Mouse (Mus musculus) heart, postnatal 36 days (tissue): ENCODE results near the gene Wdr34. TPM values are rescaled to one million over a fixed set of nuclear protein-coding genes. Genes with fewer than 3 reads are reported as not detected.
A peak's percentile ranks its signal among the peaks of the same experiment; 100 is the strongest.

ENCODE experiments used
- DNase-seq, 2 experiments: peaks; one replicate each; pipeline ENCODE4 v3.0.0; 2021 to 2022
- intact Hi-C: fragments of 180-260 bp; cut with DNase I; formaldehyde crosslinking; loops from one replicate; pipeline ENCODE4 v1.15.1; 2025
- total RNA-seq, 2 experiments: library from RNA; stranded (reverse); gene quantifications; 2 replicates each; pipeline ENCODE4 v1.2.3; 2021

Gene Wdr34
- 1 to 10 TPM; 6.4 to 8.2 TPM for total RNA-seq

- peak; percentile 99 for DNase-seq
- intact Hi-C loops, result loop anchor here (2.0 kb wide), 1 partner anchor 14 kb away; no protein-coding TSS in a partner anchor
Observed at GRCm38 (mm10) chr2:30048699-30049388, at the start of gene Wdr34. Gene Wdr34 (minus strand): TSS chr2:30048881.

GRCm38 (mm10) chr2:30095882-30096527 is 47.3 kb upstream of the Wdr34 start:
- peak; percentile 57 to 69 for DNase-seq
- intact Hi-C loops, result loop anchor here (1.0 to 2.0 kb wide), 2 partner anchors 19 to 53 kb away; partner anchors contain the start of gene Pkn3

- no peak for DNase-seq
- intact Hi-C loops, result loop anchor here (2.0 kb wide), 1 partner anchor 51 kb away; no protein-coding TSS in a partner anchor
Observed at GRCm38 (mm10) chr2:30094208-30094588, 45.5 kb upstream of the Wdr34 start.

GRCm38 (mm10) chr2:30093471-30094207 is 45.0 kb upstream of the Wdr34 start, which contains the start of gene Zdhhc12:
Gene Zdhhc12 (minus strand): TSS chr2:30093648.
- intact Hi-C loops, result loop anchor here (2.0 kb wide), 1 partner anchor 51 kb away; no protein-coding TSS in a partner anchor
- DNase-seq, result peak; percentile 86 to 89

- DNase-seq, result no peak
- intact Hi-C loops, result no loop called here
Observed at GRCm38 (mm10) chr2:30092280-30092918, 43.7 kb upstream of the Wdr34 start.

- intact Hi-C loops, result no loop called here
- DNase-seq, result no peak
Observed at GRCm38 (mm10) chr2:30091521-30091920, 42.8 kb upstream of the Wdr34 start.

- no peak for DNase-seq
- intact Hi-C loops, result no loop called here
Observed at GRCm38 (mm10) chr2:30087310-30087709, 38.6 kb upstream of the Wdr34 start.

- DNase-seq, result no peak
- intact Hi-C loops, result no loop called here
Observed at GRCm38 (mm10) chr2:30084632-30085031, 36.0 kb upstream of the Wdr34 start.

- intact Hi-C loops, result no loop called here
- no peak for DNase-seq
Observed at GRCm38 (mm10) chr2:30084113-30084512, 35.4 kb upstream of the Wdr34 start.

- intact Hi-C loops, result no loop called here
- no peak for DNase-seq
Observed at GRCm38 (mm10) chr2:30080181-30080800, 31.6 kb upstream of the Wdr34 start.

GRCm38 (mm10) chr2:30078760-30079159 is 30.1 kb upstream of the Wdr34 start:
- intact Hi-C loops, result loop anchor here (5.0 kb wide), 1 partner anchor 36 kb away; no protein-coding TSS in a partner anchor
- no peak for DNase-seq

GRCm38 (mm10) chr2:30078349-30078712 is 29.6 kb upstream of the Wdr34 start:
- intact Hi-C loops, result loop anchor here (5.0 kb wide), 1 partner anchor 36 kb away; no protein-coding TSS in a partner anchor
- DNase-seq, result peak; percentile 54 to 70

GRCm38 (mm10) chr2:30077502-30078348 is 29.0 kb upstream of the Wdr34 start, which contains the start of gene Pkn3:
Gene Pkn3 (plus strand): TSS chr2:30077684.
- peak; percentile 91 for DNase-seq
- intact Hi-C loops, result loop anchor here (1.0 to 5.0 kb wide), 2 partner anchors 18 to 35 kb away; no protein-coding TSS in a partner anchor

GRCm38 (mm10) chr2:30076959-30077358 is 28.3 kb upstream of the Wdr34 start:
- intact Hi-C loops, result loop anchor here (1.0 to 5.0 kb wide), 2 partner anchors 18 to 35 kb away; no protein-coding TSS in a partner anchor
- no peak for DNase-seq

GRCm38 (mm10) chr2:30076439-30076838 is 27.8 kb upstream of the Wdr34 start:
- intact Hi-C loops, result loop anchor here (5.0 kb wide), 1 partner anchor 34 kb away; no protein-coding TSS in a partner anchor

GRCm38 (mm10) chr2:30075625-30076024 is 26.9 kb upstream of the Wdr34 start:
- DNase-seq, result no peak
- intact Hi-C loops, result loop anchor here (5.0 kb wide), 1 partner anchor 33 kb away; no protein-coding TSS in a partner anchor

More at GRCm38 (mm10) chr2:30076439-30076838, 27.8 kb upstream of the Wdr34 start:
- DNase-seq, result no peak

GRCm38 (mm10) chr2:30073285-30073684 is 24.6 kb upstream of the Wdr34 start:
- DNase-seq, result no peak
- intact Hi-C loops, result no loop called here

- intact Hi-C loops, result no loop called here
- DNase-seq, result no peak
Observed at GRCm38 (mm10) chr2:30072875-30073274, 24.2 kb upstream of the Wdr34 start.

- intact Hi-C loops, result no loop called here
- DNase-seq, result no peak
Observed at GRCm38 (mm10) chr2:30067962-30068361, 19.3 kb upstream of the Wdr34 start.
